Mouse (Mus musculus) CH12.LX (cell line): ENCODE data around the gene Pde4d. TPM values are rescaled to one million over a fixed set of nuclear protein-coding genes. Genes with fewer than 3 reads are reported as not detected.

Experiments used
- DNase-seq: peaks from one replicate; pipeline ENCODE4 v3.0.0-alpha.2; 2013; ENCODE audit errors: extremely low read depth
- H3K27ac ChIP-seq: 2 replicates; pipeline ENCODE4 v1.5.1; 2012; ENCODE audit warnings: low read depth, mild to moderate bottlenecking, control low read depth, moderate library complexity; ENCODE audit not compliant: insufficient read depth
- H3K27me3 ChIP-seq: replicated peaks from 2 replicates; pipeline ENCODE3; 2012; ENCODE audit warnings: inconsistent platforms
- H3K36me3 ChIP-seq, 2 experiments: replicated peaks in 1 of 2; 2 replicates each; pipeline versions ENCODE3 to v1.6.1; 2012; ENCODE audit warnings: inconsistent platforms in 1 of 2, low read length in 1 of 2, mild to moderate bottlenecking in 1 of 2, mixed read lengths in 1 of 2, moderate library complexity in 1 of 2; ENCODE audit not compliant: control insufficient read depth in 1 of 2, insufficient read depth in 1 of 2
- H3K4me1 ChIP-seq, 2 experiments: 2 replicates each; pipeline ENCODE4 v1.6.1; 2012; ENCODE audit warnings: inconsistent platforms in 1 of 2, moderate library complexity in 1 of 2; ENCODE audit not compliant: insufficient read depth in 2 of 2, control insufficient read depth in 1 of 2
- H3K4me2 ChIP-seq: 2 replicates; pipeline ENCODE4 v1.6.1; 2012; ENCODE audit warnings: low read depth, mild to moderate bottlenecking, control low read depth; ENCODE audit not compliant: poor library complexity, insufficient read depth, severe bottlenecking
- H3K4me3 ChIP-seq, 3 experiments: fragments of 150-350 bp in 1 of 3; sonication (generic) in 1 of 3; replicated peaks in 1 of 3; 2 replicates each; pipeline versions ENCODE3 to v1.5.1; 2011 to 2012; ENCODE audit warnings: low read depth in 2 of 3, low read length in 2 of 3, mild to moderate bottlenecking in 2 of 3, moderate library complexity in 2 of 3, control low read depth in 1 of 3, improper control_type of control experiment in 1 of 3, inconsistent platforms in 1 of 3, mixed read lengths in 1 of 3; ENCODE audit not compliant: poor library complexity in 1 of 3
- H3K79me2 ChIP-seq: replicated peaks from 2 replicates; pipeline ENCODE4 v1.6.1; 2012; ENCODE audit warnings: mild to moderate bottlenecking, moderate library complexity; ENCODE audit not compliant: control insufficient read depth, poor library complexity, insufficient read depth, severe bottlenecking; ENCODE audit errors: extremely low read depth
- H3K9ac ChIP-seq: 2 replicates; pipeline ENCODE4 v1.6.1; 2012; ENCODE audit warnings: low read depth, mild to moderate bottlenecking, control low read depth, moderate library complexity; ENCODE audit not compliant: insufficient read depth
- H3K9me3 ChIP-seq: replicated peaks from 2 replicates; pipeline ENCODE3; 2012; ENCODE audit warnings: low read length, inconsistent platforms, mixed read lengths
- CHD1 ChIP-seq: IDR thresholded peaks from 2 replicates; pipeline ENCODE4 v1.6.1; 2012; ENCODE audit warnings: low read depth, low read length, improper control_type of control experiment, inconsistent platforms
- CTCF ChIP-seq, 2 experiments: IDR thresholded peaks in 1 of 2; conservative IDR thresholded peaks in 1 of 2; 2 replicates each; pipeline ENCODE4 v1.5.1; 2011 to 2012; ENCODE audit warnings: low read depth in 2 of 2, low read length in 2 of 2, improper control_type of control experiment in 1 of 2, inconsistent platforms in 1 of 2, mild to moderate bottlenecking in 1 of 2, moderate library complexity in 1 of 2
- E2F4 ChIP-seq: IDR thresholded peaks from 2 replicates; pipeline ENCODE4 v1.6.1; 2011; ENCODE audit warnings: low read depth, low read length, improper control_type of control experiment; ENCODE audit not compliant: insufficient replicate concordance
- ETS1 ChIP-seq: conservative IDR thresholded peaks from 2 replicates; pipeline ENCODE4 v1.6.1; 2012; ENCODE audit warnings: low read depth, mild to moderate bottlenecking, inconsistent platforms, low read length, improper control_type of control experiment, moderate library complexity
- JUN ChIP-seq: IDR thresholded peaks from 2 replicates; pipeline ENCODE4 v1.6.1; 2011; ENCODE audit warnings: low read depth, mild to moderate bottlenecking, low read length, improper control_type of control experiment, moderate library complexity; ENCODE audit not compliant: insufficient read depth
- MAZ ChIP-seq: IDR thresholded peaks from 2 replicates; pipeline ENCODE4 v1.6.1; 2012; ENCODE audit warnings: low read depth, mild to moderate bottlenecking, inconsistent platforms, low read length, improper control_type of control experiment, moderate library complexity
- NRF1 ChIP-seq: IDR thresholded peaks from 2 replicates; pipeline ENCODE4 v1.6.1; 2014; ENCODE audit warnings: low read depth, mild to moderate bottlenecking, inconsistent platforms, low read length, improper control_type of control experiment, moderate library complexity
- PAX5 ChIP-seq: IDR thresholded peaks from 2 replicates; pipeline ENCODE4 v1.6.1; 2012; ENCODE audit warnings: low read length, inconsistent platforms, mixed read lengths
- POLR2AphosphoS2 ChIP-seq: IDR thresholded peaks from 2 replicates; pipeline ENCODE4 v1.6.1; 2011; ENCODE audit warnings: low read depth, low read length, improper control_type of control experiment
- RAD21 ChIP-seq: IDR thresholded peaks from 2 replicates; pipeline ENCODE4 v1.6.1; 2011; ENCODE audit warnings: low read depth, mild to moderate bottlenecking, low read length, improper control_type of control experiment, moderate library complexity
- RCOR1 ChIP-seq: conservative IDR thresholded peaks from 2 replicates; pipeline ENCODE4 v1.6.1; 2012; ENCODE audit warnings: low read depth, mild to moderate bottlenecking, inconsistent platforms, low read length, improper control_type of control experiment
- SMC3 ChIP-seq: IDR thresholded peaks from 2 replicates; pipeline ENCODE4 v1.6.1; 2011; ENCODE audit warnings: low read depth, low read length, improper control_type of control experiment
- TCF12 ChIP-seq: IDR thresholded peaks from 2 replicates; pipeline ENCODE4 v1.6.1; 2014; ENCODE audit warnings: low read depth, mild to moderate bottlenecking, inconsistent platforms, low read length, improper control_type of control experiment
- UBTF ChIP-seq: IDR thresholded peaks from 2 replicates; pipeline ENCODE4 v1.6.1; 2012; ENCODE audit warnings: low read depth, mild to moderate bottlenecking, inconsistent platforms, low read length, improper control_type of control experiment, moderate library complexity
- ZKSCAN1 ChIP-seq: IDR thresholded peaks from 2 replicates; pipeline ENCODE4 v1.6.1; 2012; ENCODE audit warnings: low read depth, inconsistent platforms, low read length, improper control_type of control experiment, borderline replicate concordance
- ZMIZ1 ChIP-seq: IDR thresholded peaks from 2 replicates; pipeline ENCODE4 v1.6.1; 2012; ENCODE audit warnings: low read depth, mild to moderate bottlenecking, inconsistent platforms, low read length, improper control_type of control experiment
- dilution Hi-C: fragments of 300-500 bp; cut with MboI; formaldehyde crosslinking; loops from 2 replicates; pipeline ENCODE4 v1.14.3; 2020; ENCODE audit warnings: low sequenced_read_pairs; ENCODE audit not compliant: extremely low pct_unique_long_range_greater_than_20kb, extremely low pct_ligation_motif_present
- in situ Hi-C: fragments of 300-500 bp; cut with MboI; formaldehyde crosslinking; loops from 3 replicates; pipeline ENCODE4 v1.14.3; 2019; ENCODE audit warnings: low sequenced_read_pairs, low pct_ligation_motif_present, low pct_unique_long_range_greater_than_20kb, mixed read lengths
- polyA plus RNA-seq: library from polyadenylated mRNA; unstranded; fragments of >175 nt; gene quantifications from 2 replicates; pipeline ENCODE4 v1.2.1, GENCODE M21; 2012; ENCODE audit warnings: low read depth; ENCODE audit not compliant: insufficient read length
- total RNA-seq, 2 experiments: library from RNA; depleted of rRNA; stranded (reverse); fragments of 300-350 nt in 1 of 2; fragments of >200 nt in 1 of 2; gene quantifications; 2 replicates each; pipeline ENCODE4 v1.2.3; 2012 to 2014

Pde4d gene
- total and polyA plus RNA-seq, 3 experiments: not detected

- no peak overlapping the region for H3K4me3 ChIP-seq
- H3K79me2 ChIP-seq: no peaks in the 10 kb centered on the region
- dilution Hi-C loops (no loop called here), in situ Hi-C loops (no loop called here)
- H3K4me2 ChIP-seq: no peak overlapping the region
- DNase-seq: no peak
- no peaks in the 10 kb centered on the region for H3K36me3 ChIP-seq
- H3K27ac ChIP-seq: no peak overlapping the region
- no peak for TF ChIP-seq SMC3
- TF ChIP-seq MAZ: no peak
- TF ChIP-seq E2F4: no peak
- no peak for TF ChIP-seq ETS1
- no peak for TF ChIP-seq NRF1
- no peak for TF ChIP-seq RAD21
- TF ChIP-seq CHD1: no peak
- TF ChIP-seq UBTF: no peak
- no peak for TF ChIP-seq CTCF (conservative IDR thresholded peaks at IDR 0.05 in 1 of 2, IDR thresholded peaks at IDR 0.05 in 1 of 2; ENCODE audit: low read depth in 2 of 2, low read length in 2 of 2)
- no peak for TF ChIP-seq PAX5
- no peak for TF ChIP-seq ZMIZ1
- no peak for TF ChIP-seq RCOR1
- H3K9ac ChIP-seq: no peak overlapping the region
- peaks cover 44% of the 10 kb centered on the region for H3K9me3 ChIP-seq
- no peaks in the 10 kb centered on the region for H3K27me3 ChIP-seq
- H3K4me1 ChIP-seq: no peaks in the 10 kb centered on the region
These were observed 1235.2 kb downstream of the Pde4d start for GRCm38 (mm10) chr13:109684985-109685295.

- Histone ChIP-seq H3K36me3 (no peaks in the 10 kb centered on the region), H3K9me3 (peaks cover 42% of the 10 kb centered on the region), H3K9ac (no peak overlapping the region), H3K27me3 (no peaks in the 10 kb centered on the region), H3K4me2 (no peak overlapping the region), H3K79me2 (no peaks in the 10 kb centered on the region), H3K4me1 (no peaks in the 10 kb centered on the region), H3K27ac (no peak overlapping the region), H3K4me3 (no peak overlapping the region)
- dilution Hi-C loops: no loop called here
- in situ Hi-C loops: no loop called here
- no peak for TF ChIP-seq POLR2AphosphoS2
- no peak for TF ChIP-seq TCF12
- TF ChIP-seq JUN: no peak
- no peak for TF ChIP-seq ZKSCAN1
- no peak for DNase-seq
These were observed 1235.8 kb downstream of the Pde4d start for GRCm38 (mm10) chr13:109685296-109686115.
